Mouse (Mus musculus) liver, embryonic 14.5 days (tissue): ENCODE measurements around the gene Pcnx2. TPM values are rescaled to one million over a fixed set of nuclear protein-coding genes. Genes with fewer than 3 reads are reported as not detected.

ENCODE experiments used
- ATAC-seq: fragments of 200-750 bp; cut with Nextera tagmentation; 2 replicates; pipeline ENCODE4 v1.8.0; 2017; ENCODE audit warnings: moderate number of reproducible peaks, mild to moderate bottlenecking, moderate library complexity; ENCODE audit not compliant: insufficient read depth
- DNase-seq, 3 experiments: peaks; one replicate each; pipeline ENCODE4 v3.0.0-alpha.2; 2012 to 2013; ENCODE audit warnings: low read depth in 3 of 3, low spot score in 3 of 3
- H3K27ac ChIP-seq: fragments of 300-500 bp; sonication (generic); 2 replicates; pipeline ENCODE4 v1.5.1; 2014; ENCODE audit warnings: moderate library complexity, mild to moderate bottlenecking, control low read depth, inconsistent platforms
- H3K27me3 ChIP-seq: fragments of 300-500 bp; sonication (generic); 2 replicates; pipeline ENCODE4 v1.6.1; 2014; ENCODE audit warnings: mild to moderate bottlenecking, low read length, moderate library complexity; ENCODE audit not compliant: control insufficient read depth, insufficient read depth
- H3K36me3 ChIP-seq: fragments of 300-500 bp; sonication (generic); replicated peaks from 2 replicates; pipeline ENCODE4 v1.6.1; 2014; ENCODE audit warnings: low read depth; ENCODE audit not compliant: control insufficient read depth, insufficient read depth
- H3K4me1 ChIP-seq, 2 experiments: fragments of 200-500 bp in 1 of 2; fragments of 300-500 bp in 1 of 2; sonication (generic) in 1 of 2; replicated peaks; 2 replicates each; pipeline ENCODE4 v1.6.1; 2012 to 2014; ENCODE audit warnings: antibody characterized with exemption in 1 of 2, inconsistent platforms in 1 of 2, low read length in 1 of 2; ENCODE audit not compliant: control insufficient read depth in 2 of 2, insufficient read depth in 2 of 2
- H3K4me2 ChIP-seq: fragments of 300-500 bp; sonication (generic); 2 replicates; pipeline ENCODE4 v1.6.1; 2014; ENCODE audit warnings: low read depth, mild to moderate bottlenecking, control low read depth, moderate library complexity
- H3K4me3 ChIP-seq, 2 experiments: fragments of 200-500 bp in 1 of 2; fragments of 300-500 bp in 1 of 2; sonication (generic) in 1 of 2; 2 replicates each; pipeline ENCODE4 v1.5.1; 2012 to 2014; ENCODE audit warnings: low read depth in 2 of 2, low read length in 2 of 2, mild to moderate bottlenecking in 2 of 2, control low read depth in 1 of 2, inconsistent platforms in 1 of 2, moderate library complexity in 1 of 2; ENCODE audit not compliant: insufficient read depth in 1 of 2
- H3K9ac ChIP-seq: fragments of 300-500 bp; sonication (generic); replicated peaks from 2 replicates; pipeline ENCODE4 v1.6.1; 2014; ENCODE audit warnings: mild to moderate bottlenecking, control low read depth, moderate library complexity
- H3K9me3 ChIP-seq: fragments of 300-500 bp; sonication (generic); 2 replicates; pipeline ENCODE4 v1.6.1; 2016; ENCODE audit warnings: low read length, mixed read lengths; ENCODE audit not compliant: control insufficient read depth
- CTCF ChIP-seq: IDR thresholded peaks from 2 replicates; pipeline ENCODE4 v1.5.1; 2016; ENCODE audit warnings: antibody characterized with exemption, low read depth, control low read depth
- EP300 ChIP-seq: IDR thresholded peaks from 2 replicates; pipeline ENCODE4 v1.6.1; 2016; ENCODE audit warnings: antibody characterized with exemption, low read depth
- WGBS: fragments of 180-500 bp; shearing (Covaris S2); extraction: QIAGEN DNeasy Blood & Tissue Kit; methylation state at CpG from one replicate; pipeline ENCODE4 v1.1.7; 2014; ENCODE audit not compliant: insufficient replicate concordance; 5-methylcytosine and 5-hydroxymethylcytosine counted together
- polyA plus RNA-seq, 2 experiments: library from polyadenylated mRNA; depleted of rRNA in 1 of 2; stranded (reverse) in 1 of 2; unstranded in 1 of 2; fragments of >200 nt; fragmentation: Nextera tagmentation in 1 of 2; extraction: Ambion mirVana in 1 of 2; gene quantifications; 2 replicates each; pipeline versions ENCODE4 v1.2.1 to v1.2.3; 2012 to 2014

The Pcnx2 gene
- polyA plus RNA-seq, 2 experiments, result 0.19 TPM; not detected in 1

GRCm38 (mm10) chr8:125902521-125902920 is 4.4 kb upstream of the Pcnx2 start:
- no peak overlapping the region for H3K4me2 ChIP-seq
- no peak for DNase-seq
- no peaks in the 10 kb centered on the region for H3K36me3 ChIP-seq
- peaks cover 12% of the 10 kb centered on the region for H3K27me3 ChIP-seq
- H3K4me3 ChIP-seq, result no peak overlapping the region
- no peak overlapping the region for H3K9ac ChIP-seq
- H3K27ac ChIP-seq, result no peak overlapping the region
- no peak for TF ChIP-seq EP300
- H3K4me1 ChIP-seq, result no peaks in the 10 kb centered on the region
- WGBS, result 50% methylated on average over 3 of the region's 3 CpGs
- H3K9me3 ChIP-seq, result no peaks in the 10 kb centered on the region
- no peak for ATAC-seq

GRCm38 (mm10) chr8:125901167-125901566 is 3.0 kb upstream of the Pcnx2 start:
- DNase-seq (no peak), ATAC-seq (no peak)
- Histone ChIP-seq H3K9ac (no peak overlapping the region), H3K27me3 (peaks cover 18% of the 10 kb centered on the region), H3K36me3 (no peaks in the 10 kb centered on the region), H3K27ac (no peak overlapping the region), H3K4me1 (no peaks in the 10 kb centered on the region), H3K9me3 (no peaks in the 10 kb centered on the region), H3K4me2 (no peak overlapping the region), H3K4me3 (no peak overlapping the region)
- 20% methylated on average over 2 of the region's 2 CpGs for WGBS
- TF ChIP-seq CTCF (0 out of 2 replicates have a peak, but pooled peaks have one; percentile 14), EP300 (no peak)

GRCm38 (mm10) chr8:125898899-125899298 is 782 bp upstream of the Pcnx2 start:
- H3K27ac ChIP-seq, result no peak overlapping the region
- ATAC-seq (no peak), DNase-seq (peak in 2 of 3 experiments; percentile 17 to 23)

GRCm38 (mm10) chr8:125897388-125897787 is 729 bp downstream of the Pcnx2 start:
- ATAC-seq (no peak), DNase-seq (no peak)
- Histone ChIP-seq H3K4me1 (no peaks in the 10 kb centered on the region), H3K27me3 (peaks cover 18% of the 10 kb centered on the region), H3K27ac (no peak overlapping the region), H3K4me3 (no peak overlapping the region), H3K36me3 (no peaks in the 10 kb centered on the region), H3K9ac (no peak overlapping the region), H3K4me2 (no peak overlapping the region), H3K9me3 (no peaks in the 10 kb centered on the region)
- TF ChIP-seq EP300 (no peak), CTCF (no peak)
- 46% methylated on average over 11 of the region's 11 CpGs for WGBS

More at GRCm38 (mm10) chr8:125898899-125899298, 782 bp upstream of the Pcnx2 start:
- H3K4me1 ChIP-seq, result no peaks in the 10 kb centered on the region
- no peak overlapping the region for H3K9ac ChIP-seq
- H3K9me3 ChIP-seq, result no peaks in the 10 kb centered on the region
- H3K4me2 ChIP-seq, result no peak overlapping the region
- no peak overlapping the region for H3K4me3 ChIP-seq
- peaks cover 18% of the 10 kb centered on the region for H3K27me3 ChIP-seq
- WGBS, result under 1% methylated on average over 6 of the region's 6 CpGs
- no peaks in the 10 kb centered on the region for H3K36me3 ChIP-seq
- peak; percentile 55; the same call in 1 of the 2 replicates for TF ChIP-seq CTCF
- no peak for TF ChIP-seq EP300

- 49% methylated on average over 3 of the region's 3 CpGs for WGBS
- no peaks in the 10 kb centered on the region for H3K36me3 ChIP-seq
- ATAC-seq (no peak), DNase-seq (no peak)
- H3K4me1 ChIP-seq, result no peaks in the 10 kb centered on the region
- TF ChIP-seq CTCF (no peak), EP300 (no peak)
- no peak overlapping the region for H3K9ac ChIP-seq
- H3K9me3 ChIP-seq, result no peaks in the 10 kb centered on the region
- no peak overlapping the region for H3K4me2 ChIP-seq
- H3K27ac ChIP-seq, result no peak overlapping the region
- H3K27me3 ChIP-seq, result no peaks in the 10 kb centered on the region
- no peak overlapping the region for H3K4me3 ChIP-seq
These were observed 8.2 kb downstream of the Pcnx2 start for GRCm38 (mm10) chr8:125889920-125890319.
